Mouse (Mus musculus) heart, postnatal 36 days (tissue): ENCODE measurements at regions not wholly inside any gene's neighbourhood (a gene's known extent, or its start where the extent isn't known, plus 50 kb on each side); places are given as distances from the start of the nearest gene placed in this dataset.

Source experiments
- DNase-seq, 2 experiments: peaks; one replicate each; pipeline ENCODE4 v3.0.0; 2021 to 2022
- intact Hi-C: fragments of 180-260 bp; cut with DNase I; formaldehyde crosslinking; loops from one replicate; pipeline ENCODE4 v1.15.1; 2025

DNA sequence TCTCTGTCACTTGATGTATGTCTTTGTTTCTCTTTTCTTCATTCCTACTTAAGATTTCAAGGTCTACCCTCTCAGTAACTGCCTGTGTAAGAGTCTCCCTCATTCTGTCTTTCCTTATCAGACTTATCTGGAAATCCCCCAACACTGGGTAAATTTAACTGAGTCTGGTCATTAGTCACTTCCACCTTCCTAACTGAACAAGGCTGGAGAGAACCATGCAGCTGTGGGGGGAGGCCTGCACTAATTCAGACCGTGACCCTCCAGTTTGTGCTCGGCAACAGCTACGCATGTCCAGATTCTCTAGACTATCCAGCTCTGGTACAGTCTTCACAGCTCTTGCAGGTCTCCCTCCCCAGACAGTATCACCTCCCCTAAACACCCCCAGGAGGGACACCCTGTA lies 103.3 kb downstream of the Prox1 start:
- DNase-seq: no peak
- intact Hi-C loops: no loop called here

DNA sequence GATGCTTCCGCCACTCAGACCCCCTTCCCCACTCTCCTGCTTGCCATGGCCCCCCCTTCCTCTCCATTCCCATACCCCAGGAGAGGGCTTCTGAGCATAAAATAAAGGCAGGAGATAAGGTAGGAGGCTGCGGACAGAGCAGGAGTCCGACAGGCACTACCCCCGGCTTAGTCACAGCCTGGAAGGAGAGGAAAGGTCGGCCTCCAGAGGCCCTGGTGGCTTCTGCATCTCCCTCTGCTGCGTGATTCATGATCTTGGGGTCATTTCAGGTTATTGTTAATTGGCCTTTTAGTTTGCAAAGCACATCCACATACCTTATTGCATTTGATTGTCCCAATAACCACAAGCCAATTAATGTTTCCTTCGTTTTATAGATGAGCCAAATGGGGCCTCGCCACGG lies 104.1 kb downstream of the Prox1 start:
- no peak for DNase-seq
- intact Hi-C loops: no loop called here

DNA sequence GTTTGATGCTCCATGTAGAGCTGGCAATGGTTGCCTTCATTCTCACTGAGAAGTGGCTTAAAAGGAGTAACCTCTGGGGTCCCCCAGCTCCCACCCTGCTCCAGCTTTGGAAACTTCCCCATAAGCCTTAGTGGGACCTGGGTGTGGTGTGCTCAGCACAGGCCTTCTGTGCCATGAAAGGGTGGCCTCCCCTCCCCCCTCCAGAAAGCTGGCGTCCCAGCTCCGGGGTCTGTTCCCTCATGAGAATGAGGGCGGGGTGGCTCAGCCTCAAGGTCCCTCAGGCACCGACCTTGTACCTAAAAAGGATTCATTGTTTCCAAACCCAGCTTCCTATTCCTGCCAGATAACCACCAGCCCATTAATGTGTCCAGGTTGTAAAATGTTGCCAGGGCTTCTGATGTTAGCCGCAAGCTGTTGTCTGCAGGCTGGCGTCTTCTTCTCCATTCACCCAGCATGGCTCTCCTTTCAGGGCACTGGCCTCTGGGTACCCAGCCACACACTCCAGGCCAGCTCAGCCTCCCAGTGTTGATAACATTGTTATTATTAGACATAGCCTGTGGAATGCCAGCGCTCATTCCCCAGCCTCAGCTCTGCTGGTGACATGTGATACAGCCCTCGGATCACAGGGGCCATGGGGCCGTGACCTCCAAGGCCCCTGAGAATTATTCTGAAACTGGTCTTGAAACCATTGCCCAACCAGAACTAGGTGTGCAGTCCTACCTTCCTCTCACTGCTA lies 108.8 kb downstream of the Prox1 start:
- intact Hi-C loops: loop anchor here (5.0 kb wide), 1 partner anchor 106 kb away; no protein-coding TSS in a partner anchor
- DNase-seq: peak; percentile 9 to 17

DNA sequence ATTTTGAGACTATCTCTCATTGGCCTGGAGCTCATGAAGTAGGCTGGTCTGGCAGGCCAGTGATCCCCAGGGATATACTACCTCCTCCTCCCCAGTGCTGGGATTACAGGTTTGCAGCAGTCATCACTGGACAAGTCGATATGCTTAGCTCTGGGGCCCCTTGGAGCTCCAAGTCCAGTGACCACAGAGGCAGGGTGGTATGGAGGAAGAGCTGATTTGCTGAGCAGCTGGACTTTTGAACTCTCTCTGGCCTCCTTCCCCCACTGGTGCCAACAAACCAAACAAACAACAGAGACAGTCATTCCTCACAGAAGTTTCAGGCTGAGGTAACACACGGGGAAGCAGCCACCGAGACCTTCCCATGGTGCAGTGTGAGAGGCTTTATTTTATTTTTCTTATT lies 111.5 kb downstream of the Prox1 start:
- intact Hi-C loops: no loop called here
- no peak for DNase-seq

DNA sequence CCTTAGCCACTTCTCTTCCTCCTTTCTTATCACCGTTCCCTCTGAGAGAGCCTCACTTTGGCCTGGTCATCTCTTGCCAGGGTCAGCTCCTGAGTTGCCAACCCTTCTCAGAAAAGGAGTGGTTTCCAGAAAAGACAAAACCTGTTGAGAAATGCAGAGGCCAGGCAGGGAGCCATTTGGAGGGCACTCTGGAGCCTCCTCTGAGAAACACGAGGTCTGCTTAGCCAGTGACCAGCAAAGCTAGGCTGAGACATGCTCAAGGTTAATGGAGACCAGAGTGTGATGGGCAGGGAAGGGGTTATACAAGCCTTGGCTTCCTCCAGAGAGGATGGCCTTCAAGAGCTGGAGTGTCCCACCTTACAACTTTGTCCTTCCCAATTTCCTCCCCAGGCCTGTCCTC lies 113.6 kb downstream of the Prox1 start:
- intact Hi-C loops: no loop called here
- no peak for DNase-seq

DNA sequence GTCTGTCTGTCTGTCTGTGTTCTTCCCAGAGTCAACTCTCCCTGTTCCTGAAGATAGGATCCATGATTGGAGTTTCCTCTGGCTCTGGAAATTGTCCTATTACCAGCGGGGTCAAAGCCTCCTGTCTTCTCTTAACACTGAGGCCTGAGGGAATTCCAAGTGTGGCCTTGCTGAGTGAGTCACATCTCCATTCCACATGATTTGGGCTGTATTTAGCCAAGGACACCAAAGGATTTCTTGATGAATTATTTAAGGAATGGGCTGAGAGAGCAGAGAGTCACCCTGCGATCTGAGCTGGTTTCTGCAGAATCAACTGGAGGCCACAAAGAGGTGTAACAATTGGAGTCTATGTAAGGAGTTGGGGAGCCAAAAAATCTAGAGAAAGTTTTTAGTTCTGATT lies 118.6 kb downstream of the Prox1 start:
- no peak for DNase-seq
- intact Hi-C loops: no loop called here

DNA sequence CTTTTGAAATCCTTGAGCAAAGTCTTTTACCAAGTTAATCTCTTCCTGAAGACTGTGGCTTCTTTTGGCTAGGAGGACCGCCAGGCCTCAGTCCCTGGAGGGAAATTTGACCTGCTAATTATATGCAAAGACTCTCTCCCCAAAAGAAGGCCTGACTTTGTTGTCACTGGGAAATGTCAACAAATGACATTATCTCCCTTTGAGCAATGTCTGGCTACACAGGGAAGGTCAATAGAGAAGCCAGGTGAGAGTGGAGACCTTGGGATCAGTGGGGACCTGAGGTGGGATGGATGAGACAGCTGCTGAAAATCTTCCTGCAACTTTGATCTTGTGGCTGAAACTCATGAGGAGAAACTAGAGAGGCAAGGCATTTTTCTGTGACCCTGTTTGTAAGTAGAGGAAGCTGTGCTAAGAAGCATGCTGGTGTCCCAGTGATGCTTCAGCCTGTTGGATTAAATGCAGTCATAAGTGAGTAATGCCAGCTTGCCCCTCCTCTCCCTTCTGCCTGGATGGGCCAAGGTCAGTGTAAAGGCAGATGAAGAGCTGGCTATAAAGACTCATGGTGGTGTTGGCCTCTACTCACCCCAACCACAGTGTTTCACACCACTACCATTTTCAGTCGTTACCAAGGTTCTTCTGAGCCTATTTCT lies 121.9 kb downstream of the Prox1 start:
- intact Hi-C loops: loop anchor here (5.0 to 10.0 kb wide), 3 partner anchors 124 to 644 kb away; partner anchors contain the start of gene Prox1
- DNase-seq: no peak

DNA sequence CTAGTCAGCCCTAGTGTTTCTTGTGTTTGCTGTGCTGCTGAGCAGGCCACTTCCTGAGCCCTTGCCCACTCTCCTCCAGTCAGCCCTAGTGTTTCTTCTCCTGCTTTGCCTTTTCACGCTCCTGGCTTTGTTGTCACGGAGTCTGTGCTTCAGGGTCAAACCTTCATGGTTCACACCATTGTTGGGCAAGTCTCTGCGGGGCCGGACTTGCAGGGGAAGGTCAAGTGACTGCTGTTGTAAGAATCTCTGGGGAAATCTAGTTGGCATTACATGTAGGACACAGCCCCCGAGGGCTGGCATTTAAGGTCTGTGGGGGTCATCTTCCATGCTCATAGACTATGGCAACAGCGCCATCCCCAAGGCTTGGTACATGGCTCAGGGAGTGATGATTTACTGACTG lies 123.3 kb downstream of the Prox1 start:
- no peak for DNase-seq
- intact Hi-C loops: loop anchor here (2.0 to 10.0 kb wide), 4 partner anchors 125 to 750 kb away; partner anchors contain the start of gene Prox1

DNA sequence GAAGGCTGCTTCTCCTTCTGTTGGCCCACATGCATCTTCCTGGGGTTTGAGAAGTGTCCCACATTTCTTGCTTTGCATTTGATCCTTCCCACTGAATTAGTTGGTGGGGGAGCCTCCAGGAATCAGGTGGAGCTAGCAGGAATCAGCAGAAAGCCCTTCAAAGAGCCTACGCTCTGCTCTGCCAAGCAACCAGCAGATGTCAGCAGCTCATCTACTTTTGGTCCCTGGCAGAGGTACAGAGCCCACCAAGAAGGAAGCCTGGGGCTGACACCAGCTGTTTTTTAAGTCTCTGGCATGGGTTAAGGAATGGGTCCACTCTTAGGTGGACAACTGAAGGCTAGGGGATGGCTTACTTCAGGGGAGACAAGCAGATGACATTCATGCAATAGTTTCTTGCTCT lies 123.6 kb upstream of the Smyd2 start:
- peak in 1 of 2 experiments; percentile 26 for DNase-seq
- intact Hi-C loops: loop anchor here (2.0 to 10.0 kb wide), 4 partner anchors 127 to 751 kb away; partner anchors contain the start of gene Prox1

DNA sequence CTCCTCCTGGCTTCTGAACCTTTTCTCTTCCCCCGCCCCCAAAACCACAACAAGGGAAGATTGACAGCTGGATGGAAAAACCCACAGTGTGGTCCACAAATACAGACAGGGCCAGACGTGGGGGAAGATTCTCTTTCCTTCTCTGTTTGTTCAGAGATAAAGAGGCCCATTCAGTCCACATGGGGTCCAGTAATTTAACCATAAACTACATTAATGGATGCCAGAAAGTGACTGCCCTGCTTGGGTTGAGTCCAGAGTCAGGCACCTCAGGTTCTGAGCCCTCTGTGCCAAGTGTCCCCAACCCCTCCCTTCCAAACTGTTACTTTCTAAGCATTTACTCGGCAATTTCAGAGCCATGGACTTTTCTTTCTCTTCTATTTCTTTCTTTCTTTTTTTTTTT lies 121.9 kb upstream of the Smyd2 start:
- intact Hi-C loops: loop anchor here (5.0 to 10.0 kb wide), 2 partner anchors 403 to 481 kb away; no protein-coding TSS in a partner anchor
- no peak for DNase-seq

DNA sequence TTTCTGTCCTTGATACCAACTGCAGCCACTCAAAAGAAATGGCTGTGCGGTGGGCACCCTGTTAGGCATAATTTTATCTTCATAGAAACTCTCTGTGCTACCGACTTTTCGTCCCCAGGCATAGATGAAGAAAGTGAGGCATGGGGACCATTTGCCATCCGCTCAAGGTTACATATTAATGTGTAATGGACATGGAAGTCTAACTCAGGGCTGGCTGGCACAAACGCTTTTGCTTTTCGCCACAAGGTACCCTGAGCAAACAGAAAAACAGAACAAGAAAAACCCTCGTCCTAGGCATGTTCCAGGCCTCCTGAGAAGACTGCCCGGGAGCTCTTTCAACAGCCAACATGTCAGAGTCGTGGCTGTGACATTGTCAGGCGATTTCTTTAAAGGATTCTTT lies 121.0 kb upstream of the Smyd2 start:
- DNase-seq: no peak
- intact Hi-C loops: loop anchor here (5.0 to 10.0 kb wide), 2 partner anchors 404 to 482 kb away; no protein-coding TSS in a partner anchor

DNA sequence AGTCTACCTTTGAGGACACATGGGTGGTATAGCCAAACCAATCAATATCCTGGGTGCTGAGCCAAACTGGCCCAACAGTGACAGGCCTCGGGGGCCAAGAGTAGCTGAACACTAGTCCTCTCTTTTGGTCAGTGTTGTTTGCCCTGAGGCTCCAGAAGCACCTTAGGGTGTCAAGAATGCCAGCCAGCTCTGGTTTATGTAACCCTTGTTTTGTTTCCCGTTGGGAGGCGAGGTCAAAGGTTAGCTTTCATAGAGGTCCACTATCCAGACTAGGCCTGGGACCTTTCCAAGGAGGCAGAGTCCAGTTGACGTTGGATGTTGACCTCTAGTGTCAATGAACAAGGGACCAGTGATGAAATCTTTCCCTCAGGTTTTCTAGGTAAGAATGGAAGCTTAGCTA lies 120.0 kb upstream of the Smyd2 start:
- DNase-seq: no peak
- intact Hi-C loops: loop anchor here (5.0 to 10.0 kb wide), 2 partner anchors 405 to 483 kb away; no protein-coding TSS in a partner anchor

DNA sequence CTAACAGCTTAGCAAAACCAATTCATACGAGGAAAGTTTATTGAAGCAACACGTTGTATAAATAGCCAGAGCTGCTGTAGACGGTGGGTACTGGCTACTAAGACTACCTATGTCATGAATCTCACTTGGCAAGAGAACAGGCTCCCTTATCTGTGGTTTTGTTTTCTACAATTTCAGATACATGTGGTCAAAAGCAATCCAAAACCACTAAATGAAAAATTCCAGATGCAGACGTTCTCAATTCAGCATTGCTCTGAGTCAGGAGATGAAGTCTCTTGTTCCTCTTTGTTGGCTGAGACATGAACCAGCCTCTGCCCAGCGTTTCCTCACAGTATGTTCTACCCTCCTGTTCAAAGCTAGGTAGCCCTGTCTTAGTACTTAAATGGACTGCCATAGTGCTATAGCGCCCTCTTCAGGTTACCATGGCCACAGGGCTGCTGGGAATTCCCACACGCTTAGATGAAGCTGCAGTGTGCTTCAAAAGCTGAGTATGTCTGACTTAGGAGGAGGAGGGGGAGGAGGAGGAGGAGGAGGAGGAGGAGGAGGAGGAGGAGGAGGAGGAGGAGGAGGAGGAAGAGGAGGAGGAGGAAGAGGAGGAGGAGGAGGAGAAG lies 119.0 kb upstream of the Smyd2 start:
- intact Hi-C loops: loop anchor here (5.0 to 10.0 kb wide), 2 partner anchors 406 to 484 kb away; no protein-coding TSS in a partner anchor

DNA sequence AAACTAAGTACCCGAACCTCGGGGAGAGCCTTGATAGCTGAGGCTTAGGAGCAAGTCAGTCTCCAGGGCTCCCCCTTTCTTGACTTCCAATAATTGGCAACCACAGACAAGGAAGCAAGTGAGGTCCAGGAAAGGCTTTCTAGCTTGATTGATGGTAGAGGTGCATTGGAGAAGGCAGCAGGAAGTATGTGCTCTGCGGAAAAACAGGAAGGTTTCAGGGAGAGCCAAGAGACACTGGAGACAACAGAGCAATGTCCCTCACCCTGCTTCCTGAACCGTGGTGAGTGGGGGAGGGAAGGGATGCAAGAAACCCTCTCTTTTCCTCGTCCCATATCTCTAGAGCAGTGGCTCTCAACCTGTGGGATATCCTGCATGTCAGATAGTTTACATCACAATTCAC lies 115.9 kb upstream of the Smyd2 start:
- no peak for DNase-seq
- intact Hi-C loops: no loop called here

More for the DNA sequence above, 119.0 kb upstream of the Smyd2 start:
- DNase-seq: no peak

DNA sequence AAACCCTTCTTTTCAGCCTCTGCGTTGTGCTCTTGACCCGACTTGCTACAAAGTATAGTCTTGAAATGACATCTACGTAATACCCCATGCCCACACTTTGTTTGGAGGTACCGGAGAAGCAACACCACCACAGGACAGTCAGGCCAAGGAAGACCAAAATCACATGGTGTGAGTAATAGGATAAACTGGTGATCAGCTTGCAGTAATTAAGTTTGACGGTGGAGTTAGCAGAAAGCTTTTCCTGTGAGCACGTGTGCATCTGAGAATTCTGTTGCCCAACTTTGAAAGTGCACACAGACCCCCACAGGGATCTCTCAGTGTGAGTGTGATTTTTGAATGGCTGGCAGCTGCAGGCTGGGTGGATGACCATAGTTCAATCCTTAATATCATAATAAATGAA lies 114.6 kb upstream of the Smyd2 start:
- intact Hi-C loops: no loop called here
- no peak for DNase-seq

DNA sequence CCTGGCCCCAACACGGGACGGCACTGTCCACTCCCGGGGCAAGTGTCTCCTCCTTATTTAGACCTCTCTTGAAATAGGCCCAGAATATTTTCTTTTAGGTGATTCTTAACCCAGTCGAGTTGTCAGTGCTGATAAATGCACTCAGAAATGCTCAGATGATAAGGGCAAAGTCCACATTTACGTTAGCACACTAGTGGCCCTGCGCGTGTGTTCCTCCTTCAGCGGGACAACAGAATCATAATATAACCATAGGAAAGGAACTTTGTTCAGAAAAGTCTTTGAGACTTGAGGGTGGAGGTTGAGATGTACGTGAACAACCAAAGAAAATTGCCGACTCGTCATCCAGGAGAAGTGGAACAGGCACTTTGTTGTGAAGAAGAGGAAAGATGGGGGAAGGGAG lies 113.8 kb upstream of the Smyd2 start:
- DNase-seq: no peak

DNA sequence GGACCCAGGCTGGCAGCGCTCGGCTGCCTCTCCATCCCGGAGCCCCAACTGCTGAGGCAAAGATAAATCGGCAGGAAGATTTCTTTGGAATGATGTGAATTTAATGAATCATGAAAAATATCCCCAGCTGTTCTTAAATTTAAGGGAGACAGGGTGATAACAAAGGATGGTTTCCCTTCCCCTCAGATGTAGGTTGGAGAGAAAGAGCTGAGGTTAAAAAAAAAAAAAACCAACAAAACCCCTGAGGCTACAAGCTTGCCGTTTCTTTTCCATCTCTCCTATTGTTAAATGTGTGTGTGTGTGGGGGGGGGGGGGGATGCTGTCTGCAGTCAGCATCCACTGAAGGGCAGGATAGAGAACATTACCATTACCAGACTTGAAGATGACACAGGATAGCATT lies 111.9 kb upstream of the Smyd2 start:
- intact Hi-C loops: no loop called here
- no peak for DNase-seq

More for the DNA sequence above, 113.8 kb upstream of the Smyd2 start:
- intact Hi-C loops: no loop called here

DNA sequence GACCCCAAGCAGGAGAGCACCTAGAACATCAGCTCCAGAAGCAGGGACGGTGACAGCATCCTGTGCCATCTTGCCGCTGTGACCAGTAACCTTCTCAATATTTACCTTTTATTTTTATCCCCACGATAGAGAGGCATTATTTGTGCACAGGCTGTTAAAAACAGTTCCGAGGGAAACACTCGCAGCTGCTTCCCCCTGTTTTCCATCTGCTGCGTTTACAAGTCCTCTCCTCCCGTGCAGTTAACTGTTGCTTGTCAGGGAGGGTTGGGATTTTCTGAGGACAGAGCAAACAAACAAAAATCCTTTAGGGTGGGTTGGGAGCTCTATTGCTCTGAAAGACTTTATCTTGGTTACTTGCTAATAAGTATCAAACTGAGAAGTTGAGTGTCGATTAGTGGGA lies 105.4 kb upstream of the Smyd2 start:
- no peak for DNase-seq
- intact Hi-C loops: no loop called here

DNA sequence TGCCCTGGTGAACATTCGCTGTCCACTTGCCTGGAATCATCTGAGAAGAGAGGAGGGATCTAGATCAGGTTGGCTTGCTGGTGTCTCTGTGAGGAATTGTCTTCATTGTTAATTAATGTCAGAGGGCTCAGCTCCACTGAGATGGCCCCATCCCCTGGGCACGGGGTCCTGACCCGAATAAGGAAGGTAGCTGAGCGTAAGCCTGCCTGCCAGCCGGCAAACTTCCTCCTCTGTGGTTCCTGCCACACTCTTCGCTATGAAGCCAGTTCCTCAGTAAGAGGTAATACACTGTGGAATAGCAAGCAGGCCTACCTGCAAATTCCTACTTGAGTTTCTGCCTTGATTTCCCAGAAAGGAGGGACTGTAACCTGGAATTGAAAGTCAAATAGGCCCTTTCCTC lies 87.3 kb upstream of the Smyd2 start:
- intact Hi-C loops: no loop called here
- DNase-seq: no peak

DNA sequence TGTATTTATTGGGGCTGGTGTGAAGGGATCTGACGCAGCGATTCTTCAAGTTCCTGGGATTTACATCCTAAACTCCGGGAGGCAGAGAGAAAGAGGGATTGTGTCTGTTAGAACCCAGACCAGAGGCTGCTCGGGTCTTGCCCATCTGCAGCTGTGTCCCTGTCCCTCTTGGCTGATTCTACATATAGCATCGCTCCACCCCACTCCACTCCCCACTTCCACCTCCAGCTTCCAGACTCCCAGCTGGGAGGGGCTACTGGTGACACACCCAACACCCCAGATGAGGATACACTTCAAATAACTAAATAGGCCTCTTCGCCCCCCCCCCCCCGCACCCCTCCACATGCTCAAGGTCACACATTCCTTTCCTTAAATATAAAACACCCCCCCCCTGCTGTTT lies 85.1 kb upstream of the Smyd2 start:
- no peak for DNase-seq
- intact Hi-C loops: no loop called here

DNA sequence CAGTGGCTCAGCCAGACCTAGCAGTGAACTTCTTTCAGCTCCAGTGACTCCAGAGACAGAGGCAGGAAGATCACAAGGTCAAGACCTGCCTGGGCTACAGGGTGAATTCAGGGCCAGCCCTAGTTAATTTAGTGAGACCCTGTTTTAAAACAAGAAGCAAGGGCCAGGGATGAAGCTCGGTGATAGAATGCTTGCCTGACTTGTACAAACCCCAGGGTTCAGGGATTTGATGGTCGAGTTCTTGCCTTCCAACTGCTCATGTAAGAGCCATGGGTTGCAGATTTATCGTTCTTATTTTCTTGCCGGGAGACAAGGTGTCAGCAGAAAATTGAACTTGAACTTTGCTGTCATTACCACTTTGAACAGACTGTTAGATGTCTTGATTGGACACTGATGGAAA lies 78.9 kb upstream of the Smyd2 start:
- DNase-seq: no peak
- intact Hi-C loops: no loop called here
